Mouse (Mus musculus): ENCODE measurements around the gene Phf24.
"Not testable (repeated sequence)": the region's sequence is repeated elsewhere in the genome, so short reads cannot be mapped to it uniquely, and the experiment has no call there.

Gene Phf24

GRCm38 (mm10) chr4:42951206-42952195, 35.0 kb downstream of the Phf24 start:
- DNase-seq = no peak

GRCm38 (mm10) chr4:42952563-42952962, 36.1 kb downstream of the Phf24 start:
- no peak for DNase-seq

- DNase-seq = no peak
These were observed 37.1 kb downstream of the Phf24 start for GRCm38 (mm10) chr4:42953435-42954094.

- peak; percentile 53 to 54 for DNase-seq
These were observed 37.8 kb downstream of the Phf24 start for GRCm38 (mm10) chr4:42954297-42954696.

- DNase-seq = no peak
These were observed 38.7 kb downstream of the Phf24 start for GRCm38 (mm10) chr4:42955200-42955599.

- no peak for DNase-seq
These were observed 40.1 kb downstream of the Phf24 start for GRCm38 (mm10) chr4:42956581-42956980.

- DNase-seq = no peak
These were observed 40.8 kb downstream of the Phf24 start for GRCm38 (mm10) chr4:42957306-42957705.

GRCm38 (mm10) chr4:42957979-42958378, 41.5 kb downstream of the Phf24 start:
- DNase-seq = no peak

- no peak for DNase-seq
These were observed 42.5 kb downstream of the Phf24 start for GRCm38 (mm10) chr4:42958942-42959341.

GRCm38 (mm10) chr4:42959382-42959781, 42.9 kb downstream of the Phf24 start:
- no peak for DNase-seq

GRCm38 (mm10) chr4:42961592-42961991, 45.1 kb downstream of the Phf24 start:
- DNase-seq = peak; percentile 69 to 74

- DNase-seq = peak; percentile 44 to 47
These were observed 47.0 kb downstream of the Phf24 start for GRCm38 (mm10) chr4:42963480-42963879.

- DNase-seq = peak; percentile 71 to 77
These were observed 48.7 kb downstream of the Phf24 start for GRCm38 (mm10) chr4:42965039-42965719.

- no peak for DNase-seq
These were observed 52.8 kb downstream of the Phf24 start, which contains the start of gene 1700022I11Rik for GRCm38 (mm10) chr4:42969304-42969703. TSS of gene 1700022I11Rik (plus strand) at chr4:42969604.

- no peak for DNase-seq
These were observed 56.5 kb downstream of the Phf24 start for GRCm38 (mm10) chr4:42972952-42973351.

GRCm38 (mm10) chr4:42973868-42974267, 57.4 kb downstream of the Phf24 start:
- no peak for DNase-seq

GRCm38 (mm10) chr4:42978062-42978461, 61.6 kb downstream of the Phf24 start:
- DNase-seq = no peak

GRCm38 (mm10) chr4:42980467-42980866, 64.0 kb downstream of the Phf24 start:
- DNase-seq = not testable (repeated sequence)

GRCm38 (mm10) chr4:42988296-42988695, 71.8 kb downstream of the Phf24 start:
- peak in 1 of 2 experiments; percentile 11 for DNase-seq
